Mouse (Mus musculus): ENCODE results near the gene Csrp2. TPM values are rescaled to one million over a fixed set of nuclear protein-coding genes. Genes with fewer than 3 reads are reported as not detected.

Csrp2 gene
- polyA plus RNA-seq, 2 experiments: 155 to 168 TPM

GRCm38 (mm10) chr10:110952937-110953451, 33.4 kb downstream of the Csrp2 start:
- peak; percentile 83 for ATAC-seq (ENCODE audit: low FRiP score, low read depth)
- TF ChIP-seq POLR2A (IDR thresholded peaks at IDR 0.05; ENCODE audit: borderline replicate concordance, extremely low read depth, insufficient read depth, insufficient read length): no peak

DNA sequence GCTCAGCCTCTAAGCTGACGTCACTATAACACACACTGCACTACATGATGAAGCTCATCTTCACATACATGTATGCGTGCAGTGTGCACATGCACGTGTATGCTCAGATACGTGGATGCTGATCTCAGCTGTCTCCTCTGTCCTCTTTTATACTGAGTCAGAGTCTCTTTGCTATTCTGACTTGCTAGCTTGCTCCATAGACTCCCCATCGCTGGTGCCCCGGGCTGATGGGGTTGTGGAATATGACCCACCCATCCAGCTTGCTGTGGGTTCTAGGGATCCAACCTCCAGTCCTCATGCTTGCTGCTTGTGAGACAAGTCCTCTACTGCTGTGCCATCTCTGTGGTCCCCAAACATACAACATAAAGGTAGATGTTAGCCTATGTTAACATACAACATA, 39.3 kb downstream of the Csrp2 start:
- ATAC-seq (ENCODE audit: low FRiP score, low read depth): no peak
- WGBS: 94% methylated on average over 6 of the region's 6 CpGs
- peaks cover 43% of the 10 kb centered on the region for H3K36me3 ChIP-seq (ENCODE audit: control insufficient read depth, insufficient read depth, low read length)

More at GRCm38 (mm10) chr10:110952937-110953451, 33.4 kb downstream of the Csrp2 start:
- H3K27me3 ChIP-seq (ENCODE audit: control insufficient read depth, insufficient read depth, low read length): no peaks in the 10 kb centered on the region
- H3K4me3 ChIP-seq (replicated peaks; ENCODE audit: low read length): no peak overlapping the region
- H3K4me1 ChIP-seq (ENCODE audit: control insufficient read depth, insufficient read depth, low read length): peaks cover 4% of the 10 kb centered on the region; the same call in 1 of the 2 replicates
- H3K4me2 ChIP-seq (replicated peaks; ENCODE audit: low read depth, low read length, severe bottlenecking): no peak overlapping the region
- WGBS: 68% methylated on average over 9 of the region's 9 CpGs
- H3K9ac ChIP-seq (ENCODE audit: low read depth, low read length, severe bottlenecking): no peak overlapping the region
- H3K27ac ChIP-seq (replicated peaks; ENCODE audit: low read depth, low read length): 0 out of 2 replicates have a peak overlapping the region, but pooled peaks have one; percentile 10
- H3K9me3 ChIP-seq (ENCODE audit: control insufficient read depth, low read length): no peaks in the 10 kb centered on the region
- peaks cover 42% of the 10 kb centered on the region for H3K36me3 ChIP-seq (ENCODE audit: control insufficient read depth, insufficient read depth, low read length)
- DNase-seq (ENCODE audit: low spot score): peak; percentile 85

DNA sequence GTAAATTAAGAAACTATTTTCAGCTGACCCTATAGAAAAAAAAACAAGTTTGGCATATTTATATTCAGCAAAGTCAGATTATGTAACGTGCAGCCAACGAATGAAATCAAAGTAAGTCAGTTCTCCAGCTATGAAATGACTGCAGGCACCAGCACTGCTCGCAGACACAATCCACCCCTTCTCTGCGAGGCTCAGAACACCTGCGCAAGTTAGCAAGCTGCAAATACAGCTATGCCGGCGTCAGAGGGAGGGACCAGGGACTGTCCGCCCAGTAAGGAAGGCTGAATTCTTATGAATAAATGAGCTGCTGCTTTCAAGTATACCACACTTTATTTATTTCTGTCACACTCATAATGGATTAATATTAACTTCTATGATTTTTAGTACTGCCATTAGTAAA, 40.2 kb downstream of the Csrp2 start:
- Histone ChIP-seq H3K27me3 (ENCODE audit: control insufficient read depth, insufficient read depth, low read length) (no peaks in the 10 kb centered on the region), H3K4me2 (replicated peaks; ENCODE audit: low read depth, low read length, severe bottlenecking) (no peak overlapping the region), H3K4me1 (ENCODE audit: control insufficient read depth, insufficient read depth, low read length) (no peaks in the 10 kb centered on the region), H3K4me3 (replicated peaks; ENCODE audit: low read length) (no peak overlapping the region), H3K36me3 (ENCODE audit: control insufficient read depth, insufficient read depth, low read length) (peaks cover 41% of the 10 kb centered on the region), H3K9ac (ENCODE audit: low read depth, low read length, severe bottlenecking) (no peak overlapping the region), H3K27ac (replicated peaks; ENCODE audit: low read depth, low read length) (no peak overlapping the region), H3K9me3 (ENCODE audit: control insufficient read depth, low read length) (no peaks in the 10 kb centered on the region)
- DNase-seq (ENCODE audit: low spot score) (no peak), ATAC-seq (ENCODE audit: low FRiP score, low read depth) (no peak)
- 91% methylated on average over 8 of the region's 8 CpGs for WGBS
- no peak for TF ChIP-seq POLR2A (IDR thresholded peaks at IDR 0.05; ENCODE audit: borderline replicate concordance, extremely low read depth, insufficient read depth, insufficient read length)

More for the DNA sequence above, 39.3 kb downstream of the Csrp2 start:
- Histone ChIP-seq H3K4me3 (replicated peaks; ENCODE audit: low read length) (no peak overlapping the region), H3K27me3 (ENCODE audit: control insufficient read depth, insufficient read depth, low read length) (no peaks in the 10 kb centered on the region), H3K4me1 (ENCODE audit: control insufficient read depth, insufficient read depth, low read length) (no peaks in the 10 kb centered on the region), H3K9me3 (ENCODE audit: control insufficient read depth, low read length) (no peaks in the 10 kb centered on the region), H3K27ac (replicated peaks; ENCODE audit: low read depth, low read length) (no peak overlapping the region), H3K4me2 (replicated peaks; ENCODE audit: low read depth, low read length, severe bottlenecking) (no peak overlapping the region), H3K9ac (ENCODE audit: low read depth, low read length, severe bottlenecking) (no peak overlapping the region)
- no peak for TF ChIP-seq POLR2A (IDR thresholded peaks at IDR 0.05; ENCODE audit: borderline replicate concordance, extremely low read depth, insufficient read depth, insufficient read length)
- no peak for DNase-seq (ENCODE audit: low spot score)

DNA sequence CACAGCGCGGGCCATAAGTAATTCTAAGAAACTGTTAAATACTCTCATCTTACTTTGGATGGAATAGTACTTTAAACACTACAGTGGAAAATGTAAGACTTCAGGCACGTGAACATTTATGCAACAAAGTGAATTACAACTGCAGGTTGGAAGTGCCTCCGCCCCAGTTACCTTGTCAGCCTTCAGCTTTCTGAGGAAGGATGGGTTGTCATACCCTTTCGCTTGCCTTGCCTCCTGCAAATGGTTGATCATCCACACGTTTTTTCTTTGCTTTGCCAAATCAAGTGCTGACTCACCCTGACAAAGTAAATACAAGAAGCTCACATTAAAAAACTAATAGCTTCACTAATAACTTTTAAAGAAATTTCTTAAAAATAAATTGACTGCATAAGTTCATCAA, 41.3 kb downstream of the Csrp2 start:
- peaks cover 39% of the 10 kb centered on the region for H3K36me3 ChIP-seq (ENCODE audit: control insufficient read depth, insufficient read depth, low read length)
- H3K27ac ChIP-seq (replicated peaks; ENCODE audit: low read depth, low read length): no peak overlapping the region
- 89% methylated on average over 6 of the region's 6 CpGs for WGBS
- ATAC-seq (ENCODE audit: low FRiP score, low read depth) (no peak), DNase-seq (ENCODE audit: low spot score) (no peak)
- H3K9ac ChIP-seq (ENCODE audit: low read depth, low read length, severe bottlenecking): no peak overlapping the region
- H3K4me2 ChIP-seq (replicated peaks; ENCODE audit: low read depth, low read length, severe bottlenecking): no peak overlapping the region
- H3K27me3 ChIP-seq (ENCODE audit: control insufficient read depth, insufficient read depth, low read length): no peaks in the 10 kb centered on the region
- H3K9me3 ChIP-seq (ENCODE audit: control insufficient read depth, low read length): no peaks in the 10 kb centered on the region
- no peak overlapping the region for H3K4me3 ChIP-seq (replicated peaks; ENCODE audit: low read length)
- no peak for TF ChIP-seq POLR2A (IDR thresholded peaks at IDR 0.05; ENCODE audit: borderline replicate concordance, extremely low read depth, insufficient read depth, insufficient read length)
- no peaks in the 10 kb centered on the region for H3K4me1 ChIP-seq (ENCODE audit: control insufficient read depth, insufficient read depth, low read length)

- WGBS: 38% methylated on average over 1 of the region's 1 CpGs
Observed at GRCm38 (mm10) chr10:110962172-110962571, 42.6 kb downstream of the Csrp2 start.

More at GRCm38 (mm10) chr10:110962172-110962571, 42.6 kb downstream of the Csrp2 start:
- DNase-seq (ENCODE audit: low spot score) (no peak), ATAC-seq (ENCODE audit: low FRiP score, low read depth) (no peak)
- no peak overlapping the region for H3K27ac ChIP-seq (replicated peaks; ENCODE audit: low read depth, low read length)
- peaks cover 39% of the 10 kb centered on the region for H3K36me3 ChIP-seq (ENCODE audit: control insufficient read depth, insufficient read depth, low read length)
- no peaks in the 10 kb centered on the region for H3K9me3 ChIP-seq (ENCODE audit: control insufficient read depth, low read length)
- no peak for TF ChIP-seq POLR2A (IDR thresholded peaks at IDR 0.05; ENCODE audit: borderline replicate concordance, extremely low read depth, insufficient read depth, insufficient read length)
- H3K4me1 ChIP-seq (ENCODE audit: control insufficient read depth, insufficient read depth, low read length): no peaks in the 10 kb centered on the region
- no peaks in the 10 kb centered on the region for H3K27me3 ChIP-seq (ENCODE audit: control insufficient read depth, insufficient read depth, low read length)
- H3K9ac ChIP-seq (ENCODE audit: low read depth, low read length, severe bottlenecking): no peak overlapping the region
- no peak overlapping the region for H3K4me3 ChIP-seq (replicated peaks; ENCODE audit: low read length)
- no peak overlapping the region for H3K4me2 ChIP-seq (replicated peaks; ENCODE audit: low read depth, low read length, severe bottlenecking)
